Mouse (Mus musculus): ENCODE results near the gene Lect2. TPM values are rescaled to one million over a fixed set of nuclear protein-coding genes. Genes with fewer than 3 reads are reported as not detected.

Lect2 gene
- total RNA-seq (2022): not detected

- no peak for DNase-seq (ENCODE audit: low spot score in 2 of 2)
These were observed at the start of gene Lect2 for GRCm38 (mm10) chr13:56548401-56548800. Gene Lect2 (minus strand): TSS chr13:56548502.

DNA sequence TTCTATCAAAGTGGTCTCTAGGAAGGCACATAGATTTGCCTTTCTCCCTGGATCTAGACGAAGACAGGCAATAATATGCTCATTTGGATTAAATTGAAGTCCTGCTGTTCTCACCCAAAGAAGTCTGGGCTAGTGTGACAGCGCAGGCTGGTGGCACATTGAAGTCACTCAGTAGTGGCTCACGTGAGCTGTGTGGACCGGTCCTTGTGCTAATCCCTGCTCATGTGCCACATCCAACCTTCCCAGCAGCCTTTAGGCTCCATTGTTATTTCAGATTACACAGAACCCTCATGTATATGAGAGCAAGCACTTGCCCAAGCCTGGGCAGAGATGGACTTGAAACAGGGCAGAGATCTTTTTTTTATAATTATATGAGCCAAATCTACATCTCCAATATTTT is 49.0 kb upstream of the Lect2 start:
- DNase-seq (ENCODE audit: low spot score in 2 of 2): no peak

- DNase-seq (ENCODE audit: low spot score in 2 of 2): no peak
These were observed 46.9 kb upstream of the Lect2 start for GRCm38 (mm10) chr13:56595246-56595645.

DNA sequence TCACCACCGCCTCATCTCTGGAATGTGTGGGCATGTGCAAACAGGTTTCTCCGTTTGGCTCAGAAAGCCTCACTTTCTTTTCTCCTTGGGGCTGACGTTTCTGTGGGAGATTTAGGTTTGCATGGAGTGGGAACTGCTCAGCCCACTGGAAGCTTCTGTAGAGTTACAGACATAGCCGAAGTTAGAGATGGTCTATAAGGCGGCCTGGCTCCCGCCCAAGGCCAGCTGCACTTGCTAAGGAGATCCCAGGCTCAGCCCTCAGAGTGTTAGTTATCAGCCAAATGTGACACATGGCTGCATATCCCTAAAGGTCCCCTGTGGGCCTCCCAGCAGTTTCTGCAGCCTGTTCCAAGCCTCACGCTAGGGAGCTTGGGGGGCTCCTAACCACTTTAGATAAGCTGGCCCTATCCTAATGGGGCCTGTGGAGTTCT is 45.7 kb upstream of the Lect2 start:
- DNase-seq (ENCODE audit: low spot score in 2 of 2): peak in 1 of 2 experiments; percentile 51

GRCm38 (mm10) chr13:56593196-56593595 is 44.9 kb upstream of the Lect2 start:
- DNase-seq (ENCODE audit: low spot score in 2 of 2): no peak

DNA sequence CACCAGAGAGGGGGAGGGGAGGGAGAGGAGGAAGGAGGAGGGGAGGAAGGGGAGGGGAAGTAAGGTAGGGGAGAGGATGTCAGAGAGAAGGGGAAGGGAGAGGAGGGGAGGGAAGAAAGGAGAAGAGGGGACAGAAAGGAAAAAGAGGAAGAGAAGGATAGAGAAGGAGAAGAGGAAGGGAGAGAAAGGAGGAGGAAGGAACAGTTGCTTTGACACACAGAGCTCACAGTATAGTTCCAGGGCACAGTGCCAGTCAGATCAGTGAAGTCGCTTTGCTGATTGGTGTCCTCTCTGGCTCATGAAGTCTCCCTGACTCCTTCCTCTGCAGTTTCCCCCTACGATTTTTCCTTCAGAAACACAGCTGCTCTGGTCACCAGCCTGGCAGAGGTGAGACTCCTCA is 43.6 kb upstream of the Lect2 start:
- DNase-seq (ENCODE audit: low spot score in 2 of 2): no peak

DNA sequence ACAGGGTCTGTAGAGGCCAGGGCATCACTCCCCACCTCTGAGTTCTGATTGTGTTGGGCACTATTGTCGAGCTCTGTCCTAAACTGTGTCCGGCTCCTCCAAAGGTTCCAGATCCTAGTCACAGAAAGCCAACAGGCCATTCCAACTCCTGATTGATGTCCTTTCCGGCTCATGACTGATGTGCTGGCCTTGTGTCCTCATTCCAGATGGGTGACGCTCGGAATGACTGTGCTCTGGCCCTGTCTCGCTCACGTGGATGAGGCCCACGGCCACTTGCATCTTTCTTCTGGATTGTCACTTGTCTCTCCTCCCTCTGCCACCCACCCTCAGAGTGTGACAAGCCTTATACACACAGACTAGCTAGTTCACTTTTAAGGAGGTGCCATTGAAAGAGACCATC is 42.9 kb upstream of the Lect2 start:
- DNase-seq (ENCODE audit: low spot score in 2 of 2): no peak

DNA sequence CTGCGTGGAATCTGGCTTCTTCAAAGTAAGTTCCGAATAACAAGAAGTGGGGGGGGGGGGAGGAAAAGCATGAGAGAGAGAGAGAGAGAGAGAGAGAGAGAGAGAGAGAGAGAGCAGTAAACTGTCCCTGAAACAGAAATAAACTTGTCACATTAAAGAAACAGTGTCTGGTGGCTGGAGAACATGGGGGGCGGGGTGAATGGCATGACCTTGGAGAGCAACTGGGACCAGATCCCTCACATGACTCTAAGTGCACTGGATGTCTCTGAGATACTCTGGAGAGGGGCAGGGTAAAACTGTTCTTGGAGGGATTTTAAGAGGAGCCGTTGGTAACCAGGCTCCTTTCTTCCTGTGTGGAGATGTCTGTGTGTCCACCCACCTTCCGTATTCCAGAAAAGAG is 41.9 kb upstream of the Lect2 start:
- DNase-seq (ENCODE audit: low spot score in 2 of 2): no peak

DNA sequence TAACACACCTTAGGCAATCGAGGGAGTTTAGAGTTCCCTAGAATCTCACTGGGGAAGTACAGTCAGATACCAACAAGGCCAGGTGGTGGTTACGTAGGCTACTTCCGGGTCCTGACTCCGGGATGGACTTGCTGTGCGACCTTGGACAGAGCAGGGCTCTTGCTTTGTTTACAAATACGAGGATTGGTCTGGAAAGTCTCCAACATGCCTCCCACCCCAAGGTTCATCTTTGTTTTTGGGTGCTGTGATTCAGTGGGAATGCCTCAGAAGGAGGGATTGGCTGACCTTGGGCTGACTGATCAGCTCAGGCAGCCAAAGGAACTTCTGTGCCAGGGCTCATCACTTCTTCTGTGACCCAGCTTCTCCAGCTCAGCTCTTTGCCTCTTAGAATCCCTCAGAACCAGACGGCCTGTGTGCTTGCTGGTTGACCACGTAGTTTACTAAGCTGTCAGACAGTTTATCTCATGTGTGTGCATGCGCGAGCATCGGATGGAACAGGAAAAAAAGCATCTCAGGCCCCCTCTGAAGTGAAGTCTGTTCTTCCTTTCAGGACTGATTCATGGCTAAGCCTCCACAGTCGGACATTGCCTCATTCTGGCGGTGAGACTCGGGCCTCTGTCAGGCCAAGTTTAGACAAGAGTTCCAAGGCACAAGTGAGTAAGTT is 40.3 kb upstream of the Lect2 start:
- no peak for DNase-seq (ENCODE audit: low spot score in 2 of 2)

DNA sequence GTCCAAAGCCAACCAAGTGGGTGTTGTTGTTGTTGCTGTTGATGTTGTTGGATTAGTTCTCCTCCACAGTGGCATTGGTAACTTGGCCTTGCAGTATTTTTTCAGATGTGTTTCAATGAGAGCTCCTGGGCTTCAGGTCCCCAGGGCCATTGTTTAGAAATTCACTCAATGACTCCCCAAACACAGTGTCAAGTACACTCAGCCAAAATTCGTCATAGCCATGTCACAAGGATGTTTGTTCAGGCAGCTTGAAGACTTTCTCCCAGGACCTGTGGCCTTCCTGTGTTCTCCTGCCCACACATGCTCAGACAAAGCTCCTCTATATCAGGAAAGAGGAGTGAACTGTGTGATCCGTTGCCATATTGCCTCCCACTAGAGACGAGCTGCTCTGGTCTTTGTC is 37.7 kb upstream of the Lect2 start:
- no peak for DNase-seq (ENCODE audit: low spot score in 2 of 2)

DNA sequence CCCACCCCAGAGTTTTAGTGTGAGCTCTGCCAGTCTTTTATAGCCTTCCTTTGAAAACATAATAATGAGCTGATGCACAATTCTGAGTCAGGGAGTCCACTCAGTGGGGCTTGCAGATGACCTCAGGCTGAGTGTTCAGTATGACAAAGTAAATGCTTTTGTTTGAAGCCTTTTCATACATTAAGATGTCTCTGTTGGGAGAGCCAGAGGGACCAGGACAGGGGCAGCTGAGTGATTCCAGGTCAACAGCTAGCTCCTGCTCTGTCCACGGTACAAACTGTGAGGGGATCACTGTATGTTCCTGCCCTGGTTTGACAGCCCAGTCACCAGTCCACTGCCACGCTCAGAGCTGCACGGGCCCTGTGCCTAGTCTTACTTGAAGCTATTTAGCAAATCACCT is 34.4 kb upstream of the Lect2 start:
- no peak for DNase-seq (ENCODE audit: low spot score in 2 of 2)

DNA sequence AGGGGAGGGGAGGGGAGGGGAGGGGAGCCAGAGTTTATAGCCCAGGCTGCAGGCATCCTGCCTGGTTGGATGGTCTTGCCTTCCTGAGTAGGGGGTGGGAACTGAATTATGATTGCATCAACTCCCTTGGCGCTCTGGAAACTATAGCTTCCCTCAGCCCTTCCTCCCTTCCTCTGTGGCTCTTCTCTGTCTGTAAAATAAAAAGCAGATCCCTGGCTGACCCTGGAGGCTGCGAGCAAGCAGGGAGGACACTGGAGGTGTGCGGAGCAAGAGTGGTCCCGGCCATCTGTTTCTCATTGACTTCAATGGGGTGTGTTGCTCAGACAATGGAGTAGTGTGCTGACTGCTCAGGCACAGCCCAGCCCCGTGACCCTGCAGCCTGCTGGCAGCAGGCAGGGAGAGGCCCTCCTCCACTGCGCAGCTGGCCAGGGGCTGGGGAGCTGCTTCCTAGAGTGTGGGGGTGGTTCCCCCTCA is 33.7 kb upstream of the Lect2 start:
- peak in 1 of 2 experiments; percentile 56 for DNase-seq (ENCODE audit: low spot score in 2 of 2)

DNA sequence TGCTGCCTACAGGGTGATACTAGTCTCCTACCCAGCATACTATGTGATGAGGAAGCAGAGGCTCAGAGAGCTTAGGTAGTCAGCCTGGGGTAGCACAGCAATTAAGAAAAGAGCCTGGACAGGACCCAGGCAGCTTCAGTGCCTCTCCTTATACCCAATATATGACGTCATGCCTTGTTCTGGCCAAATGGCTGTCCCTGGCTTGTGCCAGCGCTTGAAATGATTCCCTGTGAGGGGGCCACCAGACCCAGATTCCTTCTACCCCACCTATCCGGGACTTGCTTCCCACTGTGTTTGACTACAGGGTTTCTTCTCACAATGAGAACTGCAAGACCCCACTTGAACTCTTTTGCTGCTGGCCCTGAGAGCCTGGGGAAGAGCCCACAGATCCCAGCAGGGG is 33.2 kb upstream of the Lect2 start:
- DNase-seq (ENCODE audit: low spot score in 2 of 2): no peak

DNA sequence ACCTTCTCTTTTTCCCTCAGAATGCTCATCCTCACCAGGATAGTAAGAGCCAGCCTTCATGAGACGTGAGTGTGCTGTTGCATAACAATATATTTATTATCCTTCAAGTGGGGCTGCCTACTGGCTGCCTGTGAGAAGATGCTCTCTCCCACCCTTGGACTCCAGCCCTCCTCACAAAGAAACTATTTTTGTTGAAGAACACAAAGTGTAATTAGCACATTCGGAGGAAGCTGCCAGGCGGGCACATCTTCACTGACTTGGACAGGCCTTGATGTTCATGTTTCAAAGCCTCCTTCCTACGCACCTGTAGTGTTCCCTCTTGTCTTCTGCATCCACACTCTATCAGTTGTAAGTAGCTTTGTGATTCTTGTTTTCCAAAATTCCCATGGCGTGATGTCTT is 32.1 kb upstream of the Lect2 start:
- DNase-seq (ENCODE audit: low spot score in 2 of 2): peak in 1 of 2 experiments; percentile 29

GRCm38 (mm10) chr13:56578097-56578496 is 29.8 kb upstream of the Lect2 start:
- no peak for DNase-seq (ENCODE audit: low spot score in 2 of 2)

DNA sequence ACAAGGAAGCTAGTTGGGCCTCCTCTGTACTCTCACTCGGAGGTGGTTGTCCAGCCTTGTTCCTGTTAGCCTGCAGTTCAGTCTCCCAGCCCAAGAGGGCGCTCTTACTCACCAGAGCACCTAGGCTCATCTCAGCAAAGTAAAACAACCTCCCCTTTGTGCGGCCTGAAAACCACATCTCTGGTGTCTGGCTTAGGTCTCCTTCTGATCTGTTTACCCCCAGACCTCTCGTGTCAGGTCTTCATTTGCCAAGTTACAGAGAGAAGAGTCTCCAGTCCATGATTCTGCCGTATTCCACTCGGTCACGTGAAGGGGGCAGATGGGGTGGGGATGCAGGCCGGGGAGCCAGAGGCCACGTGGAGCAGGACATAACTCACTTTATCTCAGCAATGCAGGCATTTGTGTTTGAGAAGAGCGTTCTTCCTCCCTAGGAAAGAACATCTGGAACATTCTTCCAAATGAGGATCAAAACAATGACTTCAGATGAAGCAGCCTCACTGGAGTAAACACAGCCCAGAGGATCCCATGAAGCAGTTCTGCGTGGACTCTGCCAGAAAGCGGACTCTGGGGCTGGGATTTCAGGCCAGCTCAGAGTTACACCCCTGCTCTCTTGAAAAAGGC is 27.5 kb upstream of the Lect2 start:
- peak; percentile 26 to 59 for DNase-seq (ENCODE audit: low spot score in 2 of 2)

- no peak for DNase-seq (ENCODE audit: low spot score in 2 of 2)
These were observed 26.8 kb upstream of the Lect2 start for GRCm38 (mm10) chr13:56575074-56575473.

- no peak for DNase-seq (ENCODE audit: low spot score in 2 of 2)
These were observed 23.3 kb upstream of the Lect2 start for GRCm38 (mm10) chr13:56571645-56572044.

DNA sequence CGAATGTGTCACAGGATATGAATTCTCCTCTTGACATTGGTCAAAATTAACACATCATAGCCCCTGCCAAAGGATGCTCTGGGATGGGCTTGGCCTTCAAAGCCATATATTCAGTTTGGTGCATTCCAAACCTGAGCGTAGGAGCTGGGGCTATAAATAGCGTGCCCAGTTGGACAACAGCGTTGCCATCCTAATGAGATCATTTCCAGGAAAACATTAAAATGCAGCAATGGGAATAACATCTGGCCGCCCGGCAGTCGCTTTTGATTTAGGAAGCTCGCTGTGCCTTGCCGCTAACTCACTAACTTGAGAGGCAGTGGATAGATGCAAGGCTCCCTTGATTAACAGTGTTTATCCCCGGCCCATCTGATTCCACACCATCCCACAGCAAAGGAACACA is 18.0 kb upstream of the Lect2 start:
- DNase-seq (ENCODE audit: low spot score in 2 of 2): no peak

GRCm38 (mm10) chr13:56563075-56563474 is 14.8 kb upstream of the Lect2 start:
- DNase-seq (ENCODE audit: low spot score in 2 of 2): no peak

DNA sequence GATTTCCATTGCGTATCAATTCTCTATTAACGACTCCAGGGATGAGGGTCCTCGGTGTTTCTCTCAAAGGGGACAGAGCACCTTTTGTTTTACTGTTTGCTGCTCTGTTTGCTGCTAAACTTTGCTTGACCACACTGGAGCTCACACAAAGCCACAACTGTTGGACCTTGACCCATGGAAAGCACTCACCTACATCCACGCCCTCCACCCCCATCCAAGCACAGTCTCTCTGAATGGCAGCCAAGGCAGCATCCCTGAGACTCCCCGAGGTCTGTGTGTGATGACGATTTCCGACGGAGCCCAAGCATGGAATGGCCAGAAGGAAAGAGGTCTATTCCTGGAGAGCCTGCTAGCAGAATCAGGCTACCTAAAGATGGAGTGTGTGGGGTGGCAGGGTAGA is 12.8 kb upstream of the Lect2 start:
- DNase-seq (ENCODE audit: low spot score in 2 of 2): no peak

DNA sequence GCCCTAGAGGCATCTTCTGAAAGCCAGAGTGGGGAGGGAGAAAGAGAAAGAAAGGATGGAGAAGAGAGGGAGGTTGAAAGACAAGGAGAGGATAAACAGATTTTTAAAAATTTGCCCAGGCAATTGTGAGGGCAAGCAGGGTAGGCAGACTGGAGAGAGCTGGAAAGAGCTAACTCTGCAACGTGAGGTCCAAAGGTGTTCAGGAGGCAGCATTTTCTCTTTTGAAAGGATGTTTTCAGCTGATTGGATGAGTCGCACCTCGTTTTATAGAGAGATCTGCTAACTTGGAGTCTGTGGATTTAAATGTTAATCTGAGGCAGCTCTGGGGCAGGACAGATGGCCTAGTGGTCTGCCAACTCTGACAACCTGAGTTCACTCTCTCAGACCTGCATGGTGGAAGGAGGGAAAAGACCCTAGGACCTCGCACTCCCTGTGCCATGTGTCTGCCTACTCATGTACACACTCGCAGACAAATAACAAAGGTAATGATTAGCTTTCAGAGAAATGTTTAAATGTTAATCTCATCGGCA is 11.6 kb upstream of the Lect2 start:
- DNase-seq (ENCODE audit: low spot score in 2 of 2): no peak

DNA sequence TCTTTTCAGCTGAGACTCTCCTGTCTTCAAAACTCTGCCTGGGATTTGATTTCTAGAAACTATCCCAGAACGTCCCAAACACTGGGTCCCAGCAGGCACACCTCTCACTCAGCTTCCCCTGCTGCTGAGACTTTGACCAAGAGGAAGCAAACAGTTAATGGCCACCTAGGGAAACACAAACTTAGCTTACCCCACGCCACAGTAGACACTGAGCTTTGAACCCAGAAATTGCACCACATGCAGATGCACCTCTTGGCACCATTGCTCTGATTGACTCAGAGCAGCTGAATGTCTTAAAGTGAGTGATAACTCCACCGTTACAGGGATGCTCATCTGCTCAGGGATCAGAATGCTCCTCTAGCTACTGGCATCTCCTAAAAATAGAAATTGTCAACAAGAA is 10.5 kb upstream of the Lect2 start:
- no peak for DNase-seq (ENCODE audit: low spot score in 2 of 2)

All from left cerebral cortex, adult 8-10 months (tissue).